Mouse (Mus musculus): ENCODE measurements around the gene E2f4. TPM values are rescaled to one million over a fixed set of nuclear protein-coding genes. Genes with fewer than 3 reads are reported as not detected.
A peak's percentile ranks its signal among the peaks of the same experiment; 100 is the strongest.

E2f4 gene
- polyA plus RNA-seq, 1 experiment from 2014 or later: 46.4 TPM

DNA sequence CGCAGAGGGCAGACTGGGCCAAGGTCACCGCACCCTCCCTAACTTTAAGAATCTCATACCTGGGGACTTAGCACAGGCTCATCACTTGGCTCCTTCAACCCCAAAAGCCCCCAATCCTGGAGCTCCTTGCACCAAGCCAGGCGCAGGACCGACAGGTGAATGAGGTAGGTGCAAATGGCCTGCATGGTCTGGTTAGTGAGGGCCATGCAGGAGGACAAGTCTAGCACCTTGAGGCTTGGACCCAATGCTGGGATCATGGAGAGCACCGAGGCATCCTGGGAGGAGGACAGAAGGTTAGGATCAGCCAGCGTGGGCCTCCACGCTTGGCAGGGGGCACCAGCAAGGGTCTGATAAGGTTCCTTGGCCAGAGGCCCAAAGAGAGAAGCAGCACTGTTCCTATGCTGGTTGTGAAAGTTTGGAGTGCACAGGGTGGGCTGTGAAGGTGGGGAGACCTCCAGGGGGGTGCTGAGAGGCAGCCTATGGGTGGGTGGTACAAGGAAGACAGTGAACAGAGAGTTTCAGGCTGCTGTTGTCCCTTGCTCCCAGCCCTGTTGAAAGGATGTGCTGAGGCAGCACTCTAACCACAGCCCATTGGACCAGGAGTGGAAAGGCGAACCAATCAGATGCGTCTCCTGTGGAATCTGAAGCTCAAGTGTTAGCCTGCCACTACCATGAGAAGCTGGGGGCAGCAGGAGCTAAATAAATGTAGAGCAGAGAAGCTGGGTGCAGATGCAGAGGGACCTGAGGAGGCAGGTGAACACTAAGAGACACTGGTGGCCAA, 16.3 kb downstream of the E2f4 start:
- H3K27ac ChIP-seq (ENCODE audit: low read depth, low read length): no peak overlapping the region
- peaks cover 36% of the 10 kb centered on the region; the same call in 1 of the 2 replicates for H3K36me3 ChIP-seq (ENCODE audit: control insufficient read depth, insufficient read depth, low read length)
- H3K4me1 ChIP-seq (ENCODE audit: control insufficient read depth, insufficient read depth, low read length): no peaks in the 10 kb centered on the region
- no peaks in the 10 kb centered on the region for H3K9me3 ChIP-seq (ENCODE audit: control insufficient read depth, low read length)
- no peak overlapping the region for H3K9ac ChIP-seq (replicated peaks; ENCODE audit: low read depth, low read length)
- no peak overlapping the region for H3K4me3 ChIP-seq (ENCODE audit: low read depth, low read length)
- 80% methylated on average over 9 of the region's 9 CpGs for WGBS
- H3K27me3 ChIP-seq (ENCODE audit: control insufficient read depth, insufficient read depth, low read length): no peaks in the 10 kb centered on the region
- ATAC-seq (ENCODE audit: low read depth): no peak; the same call in 1 of the 2 replicates
- no peak overlapping the region for H3K4me2 ChIP-seq (ENCODE audit: low read depth, low read length)

DNA sequence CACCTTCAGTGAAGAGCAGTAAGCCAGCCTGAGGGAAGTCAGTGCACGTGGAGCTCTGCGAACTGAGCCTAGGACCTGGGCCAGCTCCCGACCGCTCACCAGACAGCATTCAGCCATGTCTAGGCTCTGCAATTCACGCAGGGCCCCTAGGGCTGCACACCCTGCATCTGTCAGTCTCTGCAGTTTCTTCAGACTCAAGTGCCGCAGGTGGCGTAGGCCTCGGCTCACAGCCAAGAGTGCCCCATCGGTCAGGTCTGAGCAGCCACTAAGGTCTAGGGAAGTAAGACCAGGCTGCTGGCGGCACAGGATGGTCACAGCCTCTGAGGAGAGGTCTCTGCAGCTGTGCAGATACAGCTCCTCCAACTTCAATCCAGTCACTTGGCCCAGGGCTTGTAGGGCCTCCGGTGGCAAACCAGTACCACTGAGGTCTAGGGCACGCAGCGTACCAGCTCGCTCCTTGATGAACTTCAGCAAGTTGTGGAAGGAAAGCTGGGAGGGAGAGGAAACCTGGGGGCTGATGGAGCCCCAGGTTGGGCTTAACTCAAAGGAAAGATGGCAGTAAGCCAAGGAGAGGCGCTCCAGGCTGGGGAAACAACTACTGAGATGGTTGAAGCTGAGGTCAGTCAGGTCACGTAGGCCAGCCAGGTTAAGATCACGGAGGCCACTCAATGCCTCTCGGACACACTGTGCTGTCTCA, 17.8 kb downstream of the E2f4 start:
- Histone ChIP-seq H3K9ac (replicated peaks; ENCODE audit: low read depth, low read length) (no peak overlapping the region), H3K9me3 (ENCODE audit: control insufficient read depth, low read length) (no peaks in the 10 kb centered on the region), H3K4me2 (ENCODE audit: low read depth, low read length) (no peak overlapping the region), H3K4me1 (ENCODE audit: control insufficient read depth, insufficient read depth, low read length) (no peaks in the 10 kb centered on the region), H3K27ac (ENCODE audit: low read depth, low read length) (no peak overlapping the region), H3K27me3 (ENCODE audit: control insufficient read depth, insufficient read depth, low read length) (no peaks in the 10 kb centered on the region), H3K36me3 (ENCODE audit: control insufficient read depth, insufficient read depth, low read length) (peaks cover 36% of the 10 kb centered on the region; the same call in 1 of the 2 replicates), H3K4me3 (ENCODE audit: low read depth, low read length) (no peak overlapping the region)
- no peak for ATAC-seq (ENCODE audit: low read depth)
- 92% methylated on average over 18 of the region's 18 CpGs for WGBS

DNA sequence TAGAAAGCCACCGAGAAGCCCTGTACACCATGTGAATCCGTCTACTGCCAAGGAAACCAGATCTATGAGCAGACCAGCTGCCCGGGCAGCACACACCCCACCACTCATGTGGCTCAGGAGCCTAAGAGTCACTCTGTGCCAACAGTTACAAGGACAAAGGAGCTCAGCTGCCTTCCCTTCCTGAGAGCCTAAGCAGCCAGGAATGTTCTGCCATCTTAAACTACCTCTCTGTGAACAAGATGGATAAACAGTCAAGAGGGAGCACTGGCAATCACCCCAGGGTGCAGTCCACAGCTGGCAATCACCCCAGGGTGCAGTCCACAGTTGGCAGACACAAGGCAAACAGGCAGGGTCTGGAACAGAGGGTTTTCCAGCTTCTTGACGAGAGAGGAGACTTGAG, 20.5 kb downstream of the E2f4 start:
- 92% methylated on average over 4 of the region's 4 CpGs for WGBS
- Histone ChIP-seq H3K27me3 (ENCODE audit: control insufficient read depth, insufficient read depth, low read length) (no peaks in the 10 kb centered on the region), H3K4me1 (ENCODE audit: control insufficient read depth, insufficient read depth, low read length) (no peaks in the 10 kb centered on the region), H3K9ac (replicated peaks; ENCODE audit: low read depth, low read length) (no peak overlapping the region), H3K36me3 (ENCODE audit: control insufficient read depth, insufficient read depth, low read length) (peaks cover 28% of the 10 kb centered on the region; the same call in 1 of the 2 replicates), H3K4me3 (ENCODE audit: low read depth, low read length) (no peak overlapping the region), H3K9me3 (ENCODE audit: control insufficient read depth, low read length) (no peaks in the 10 kb centered on the region), H3K4me2 (ENCODE audit: low read depth, low read length) (no peak overlapping the region), H3K27ac (ENCODE audit: low read depth, low read length) (no peak overlapping the region)
- ATAC-seq (ENCODE audit: low read depth): no peak

DNA sequence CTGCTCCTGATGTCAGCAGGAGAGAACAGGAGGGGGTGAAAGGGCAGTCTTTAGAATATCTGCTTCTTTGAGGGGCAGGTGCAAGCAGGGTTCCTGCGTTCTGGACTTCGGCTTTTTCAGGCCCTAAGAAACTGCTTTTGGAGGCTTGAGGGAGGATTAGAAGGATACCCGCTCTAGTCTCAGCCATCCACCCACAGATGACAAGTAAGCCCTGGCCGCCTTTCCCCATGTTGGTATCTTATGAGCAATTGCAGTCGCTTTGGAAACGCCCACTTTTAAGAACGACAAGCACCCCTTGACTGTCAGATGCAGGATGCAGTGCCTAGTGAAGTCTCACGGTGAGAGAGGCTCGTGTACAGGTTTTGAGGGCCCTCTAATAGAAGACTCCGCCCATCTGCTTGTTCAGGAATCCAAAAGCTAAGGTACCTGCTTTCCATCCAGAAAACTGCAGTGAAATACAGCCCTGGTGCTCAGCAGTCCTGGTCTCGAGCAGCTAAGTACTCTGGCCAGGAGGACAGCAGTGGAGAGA, 21.3 kb downstream of the E2f4 start:
- no peaks in the 10 kb centered on the region for H3K27me3 ChIP-seq (ENCODE audit: control insufficient read depth, insufficient read depth, low read length)
- 87% methylated on average over 11 of the region's 11 CpGs for WGBS
- H3K4me1 ChIP-seq (ENCODE audit: control insufficient read depth, insufficient read depth, low read length): no peaks in the 10 kb centered on the region
- H3K27ac ChIP-seq (ENCODE audit: low read depth, low read length): no peak overlapping the region
- H3K9me3 ChIP-seq (ENCODE audit: control insufficient read depth, low read length): no peaks in the 10 kb centered on the region
- no peak for ATAC-seq (ENCODE audit: low read depth)
- H3K36me3 ChIP-seq (ENCODE audit: control insufficient read depth, insufficient read depth, low read length): peaks cover 25% of the 10 kb centered on the region; the same call in 1 of the 2 replicates
- H3K4me3 ChIP-seq (ENCODE audit: low read depth, low read length): no peak overlapping the region
- no peak overlapping the region for H3K9ac ChIP-seq (replicated peaks; ENCODE audit: low read depth, low read length)
- H3K4me2 ChIP-seq (ENCODE audit: low read depth, low read length): no peak overlapping the region

DNA sequence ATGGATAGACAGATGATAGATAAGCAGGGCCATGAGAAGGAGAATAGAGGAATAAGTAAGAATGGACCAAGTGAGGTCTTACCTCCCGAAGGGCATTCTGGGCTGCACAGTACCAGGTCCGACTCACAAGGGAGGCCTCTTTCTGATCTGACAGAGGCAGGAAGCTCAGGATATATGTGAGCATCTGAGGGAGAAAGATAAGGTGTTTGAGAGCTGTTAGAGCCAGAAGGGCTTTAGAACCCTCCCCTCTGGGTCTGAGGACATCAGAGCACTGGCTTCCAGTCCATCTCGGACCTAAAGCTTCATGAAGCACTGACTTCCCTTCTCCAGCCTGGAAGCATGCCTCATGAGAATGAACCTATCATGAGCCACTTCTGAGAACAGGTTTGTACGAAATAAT, 25.7 kb downstream of the E2f4 start:
- no peak for ATAC-seq (ENCODE audit: low read depth)
- H3K36me3 ChIP-seq (ENCODE audit: control insufficient read depth, insufficient read depth, low read length): no peaks in the 10 kb centered on the region
- no peaks in the 10 kb centered on the region for H3K27me3 ChIP-seq (ENCODE audit: control insufficient read depth, insufficient read depth, low read length)
- WGBS: 92% methylated on average over 4 of the region's 4 CpGs
- H3K4me2 ChIP-seq (ENCODE audit: low read depth, low read length): no peak overlapping the region
- H3K4me1 ChIP-seq (ENCODE audit: control insufficient read depth, insufficient read depth, low read length): peaks cover 17% of the 10 kb centered on the region
- no peak overlapping the region for H3K9ac ChIP-seq (replicated peaks; ENCODE audit: low read depth, low read length)
- no peak overlapping the region for H3K27ac ChIP-seq (ENCODE audit: low read depth, low read length)
- H3K9me3 ChIP-seq (ENCODE audit: control insufficient read depth, low read length): no peaks in the 10 kb centered on the region
- no peak overlapping the region for H3K4me3 ChIP-seq (ENCODE audit: low read depth, low read length)

DNA sequence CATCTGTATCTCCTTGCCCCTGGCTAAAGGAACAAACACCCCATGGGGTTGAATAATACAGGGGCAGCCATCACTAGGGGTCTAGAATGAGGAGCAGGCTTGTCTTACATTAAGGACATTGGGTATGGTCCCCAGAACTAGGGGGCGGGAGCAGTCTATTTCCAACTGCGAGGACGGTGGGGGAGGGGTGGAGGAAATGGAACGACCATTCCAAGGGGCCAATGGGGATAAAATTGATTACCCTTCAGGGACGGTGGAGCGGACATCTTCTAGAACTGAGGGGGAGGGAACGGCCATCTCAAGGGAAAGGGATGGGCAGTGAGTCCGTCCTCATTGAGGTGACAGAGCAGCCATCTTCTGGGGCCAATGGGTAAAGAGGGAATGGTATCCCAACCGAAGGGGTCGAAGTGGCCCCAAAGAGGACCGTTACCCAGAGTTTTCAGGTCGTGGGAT, 28.2 kb downstream of the E2f4 start:
- Histone ChIP-seq H3K27ac (ENCODE audit: low read depth, low read length) (peak overlapping the region; percentile 82), H3K9me3 (ENCODE audit: control insufficient read depth, low read length) (no peaks in the 10 kb centered on the region), H3K27me3 (ENCODE audit: control insufficient read depth, insufficient read depth, low read length) (no peaks in the 10 kb centered on the region), H3K36me3 (ENCODE audit: control insufficient read depth, insufficient read depth, low read length) (peaks cover 19% of the 10 kb centered on the region), H3K9ac (replicated peaks; ENCODE audit: low read depth, low read length) (peak overlapping the region; percentile 78), H3K4me2 (ENCODE audit: low read depth, low read length) (peak overlapping the region; percentile 92), H3K4me3 (ENCODE audit: low read depth, low read length) (peak overlapping the region; percentile 80), H3K4me1 (ENCODE audit: control insufficient read depth, insufficient read depth, low read length) (peaks cover 17% of the 10 kb centered on the region)
- ATAC-seq (ENCODE audit: low read depth): peak; percentile 62
- under 1% methylated on average over 12 of the region's 12 CpGs for WGBS

DNA sequence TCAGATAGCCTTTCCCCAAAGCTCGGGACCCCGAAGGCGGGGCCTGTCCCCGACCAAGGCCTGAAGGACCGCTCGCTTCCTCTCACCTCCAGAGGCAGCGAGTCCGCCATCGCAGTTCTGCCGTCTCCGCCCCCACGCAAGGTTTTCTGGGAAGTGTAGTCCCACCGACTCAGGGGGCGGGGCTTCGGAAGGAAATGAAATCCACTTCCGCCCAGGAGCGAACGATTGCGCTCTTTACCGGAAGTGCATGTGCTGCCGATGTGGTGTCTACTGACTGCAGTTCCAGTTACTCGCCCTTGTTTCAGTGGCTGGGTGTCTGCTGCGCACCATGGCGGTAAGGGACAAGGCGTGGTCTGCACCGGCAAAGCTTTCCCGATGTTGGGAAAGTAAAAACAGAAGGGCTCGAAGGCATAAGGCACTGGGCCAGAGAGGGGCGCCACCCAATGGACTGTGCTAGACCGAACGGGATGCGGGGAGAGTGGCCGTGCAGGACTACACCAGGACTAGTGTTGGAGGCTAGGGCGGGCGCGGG, 28.7 kb downstream of the E2f4 start, which contains the start of the genes Lrrc29 and Tmem208:
TSS of gene Lrrc29 (minus strand) at position 138 of the 532 bp plus-strand sequence.
TSS of gene Tmem208 (plus strand) at position 214 of the 532 bp plus-strand sequence.
- Histone ChIP-seq H3K27ac (ENCODE audit: low read depth, low read length) (peak within 1 kb of the TSS; percentile 82), H3K4me1 (ENCODE audit: control insufficient read depth, insufficient read depth, low read length) (peaks cover 17% of the 10 kb centered on the region), H3K9me3 (ENCODE audit: control insufficient read depth, low read length) (no peaks in the 10 kb centered on the region), H3K4me3 (ENCODE audit: low read depth, low read length) (peak within 1 kb of the TSS; percentile 80), H3K4me2 (ENCODE audit: low read depth, low read length) (peak within 1 kb of the TSS; percentile 92), H3K27me3 (ENCODE audit: control insufficient read depth, insufficient read depth, low read length) (no peaks in the 10 kb centered on the region), H3K36me3 (ENCODE audit: control insufficient read depth, insufficient read depth, low read length) (peaks cover 23% of the 10 kb centered on the region), H3K9ac (replicated peaks; ENCODE audit: low read depth, low read length) (peak within 1 kb of the TSS; percentile 78)
- ATAC-seq (ENCODE audit: low read depth): peak; percentile 92
- WGBS: under 1% methylated on average over 36 of the region's 36 CpGs

DNA sequence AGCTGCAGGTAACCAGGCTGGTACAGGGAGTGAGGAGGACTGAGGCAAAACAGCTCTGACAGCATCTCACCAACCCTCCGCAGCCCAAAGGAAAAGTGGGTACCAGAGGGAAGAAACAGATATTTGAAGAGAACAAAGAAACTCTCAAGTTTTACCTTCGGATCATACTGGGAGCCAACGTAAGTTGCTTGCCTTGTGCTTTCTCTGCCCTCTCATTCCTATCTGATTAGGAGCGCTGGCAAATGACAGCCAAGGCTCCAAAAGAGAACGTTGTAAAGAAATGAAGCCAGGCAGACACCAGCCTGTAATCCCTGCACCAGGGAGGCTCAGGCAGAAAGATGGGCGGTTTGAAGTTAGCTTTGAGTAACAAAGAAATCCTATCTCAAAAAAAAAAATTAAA, 29.5 kb downstream of the E2f4 start:
- Histone ChIP-seq H3K4me1 (ENCODE audit: control insufficient read depth, insufficient read depth, low read length) (peaks cover 17% of the 10 kb centered on the region), H3K9me3 (ENCODE audit: control insufficient read depth, low read length) (no peaks in the 10 kb centered on the region), H3K27me3 (ENCODE audit: control insufficient read depth, insufficient read depth, low read length) (no peaks in the 10 kb centered on the region), H3K27ac (ENCODE audit: low read depth, low read length) (peak overlapping the region; percentile 82; the same call in 1 of the 2 replicates), H3K4me3 (ENCODE audit: low read depth, low read length) (peak overlapping the region; percentile 80), H3K4me2 (ENCODE audit: low read depth, low read length) (peak overlapping the region; percentile 92), H3K36me3 (ENCODE audit: control insufficient read depth, insufficient read depth, low read length) (peaks cover 26% of the 10 kb centered on the region), H3K9ac (replicated peaks; ENCODE audit: low read depth, low read length) (peak overlapping the region; percentile 63)
- no peak for ATAC-seq (ENCODE audit: low read depth)
- 48% methylated on average over 6 of the region's 6 CpGs for WGBS
